Mouse (Mus musculus) lung, postnatal 0 days (tissue): ENCODE results near the gene Hyou1. TPM values are rescaled to one million over a fixed set of nuclear protein-coding genes. Genes with fewer than 3 reads are reported as not detected.
"Not testable (repeated sequence)": the region's sequence is repeated elsewhere in the genome, so short reads cannot be mapped to it uniquely, and the experiment has no call there.

Experiments
- ATAC-seq: fragments of 200-750 bp; cut with Nextera tagmentation; 2 replicates; pipeline ENCODE4 v1.8.0; 2017; ENCODE audit warnings: moderate library complexity
- DNase-seq: peaks from one replicate; pipeline ENCODE4 v3.0.0-alpha.2; 2016; ENCODE audit warnings: low spot score
- H3K27ac ChIP-seq: fragments of 300-500 bp; sonication (generic); 2 replicates; pipeline ENCODE4 v1.5.1; 2014; ENCODE audit warnings: antibody characterized with exemption, mild to moderate bottlenecking, low read length, mixed read lengths
- H3K27me3 ChIP-seq: fragments of 300-500 bp; sonication (generic); replicated peaks from 2 replicates; pipeline ENCODE4 v1.6.1; 2014; ENCODE audit warnings: low read length, mixed read lengths; ENCODE audit not compliant: insufficient read depth
- H3K36me3 ChIP-seq: fragments of 300-500 bp; sonication (generic); 2 replicates; pipeline ENCODE4 v1.6.1; 2014; ENCODE audit warnings: low read length, mixed read lengths; ENCODE audit not compliant: insufficient read depth
- H3K4me1 ChIP-seq: fragments of 300-500 bp; sonication (generic); 2 replicates; pipeline ENCODE4 v1.6.1; 2014; ENCODE audit warnings: antibody characterized with exemption, low read depth, low read length, mixed read lengths; ENCODE audit not compliant: insufficient read depth
- H3K4me2 ChIP-seq: fragments of 300-500 bp; sonication (generic); replicated peaks from 2 replicates; pipeline ENCODE4 v1.6.1; 2014; ENCODE audit warnings: low read depth, mild to moderate bottlenecking, low read length, moderate library complexity, mixed read lengths
- H3K4me3 ChIP-seq: fragments of 300-500 bp; sonication (generic); 2 replicates; pipeline ENCODE4 v1.5.1; 2014; ENCODE audit warnings: low read depth, low read length
- H3K9ac ChIP-seq: fragments of 300-500 bp; sonication (generic); replicated peaks from 2 replicates; pipeline ENCODE4 v1.6.1; 2014; ENCODE audit warnings: low read depth, mild to moderate bottlenecking
- H3K9me3 ChIP-seq: fragments of 300-500 bp; sonication (generic); 2 replicates; pipeline ENCODE4 v1.6.1; 2016; ENCODE audit warnings: low read length, mixed read lengths
- CTCF ChIP-seq: IDR thresholded peaks from 2 replicates; pipeline ENCODE4 v1.5.1; 2016; ENCODE audit warnings: antibody characterized with exemption, mild to moderate bottlenecking
- EP300 ChIP-seq: IDR thresholded peaks from 2 replicates; pipeline ENCODE4 v1.6.1; 2016; ENCODE audit warnings: antibody characterized with exemption, mild to moderate bottlenecking, control low read depth
- WGBS: fragments of 180-500 bp; shearing (Covaris S2); extraction: QIAGEN DNeasy Blood & Tissue Kit; methylation state at CpG from one replicate; pipeline ENCODE4 v1.1.7; 2014; 5-methylcytosine and 5-hydroxymethylcytosine counted together
- polyA plus RNA-seq: library from polyadenylated mRNA; unstranded; fragments of >200 nt; fragmentation: Nextera tagmentation; extraction: Ambion mirVana; gene quantifications from 2 replicates; pipeline ENCODE4 v1.2.1, GENCODE M21; 2015

Hyou1 gene
- polyA plus RNA-seq, 1 experiment from 2014 or later: 11.4 TPM

- H3K36me3 ChIP-seq: peaks cover 14% of the 10 kb centered on the region; the same call in 1 of the 2 replicates
- DNase-seq: peak; percentile 99
- H3K27me3 ChIP-seq: no peaks in the 10 kb centered on the region
- peak within 1 kb of the TSS; percentile 94 for H3K4me3 ChIP-seq
- ATAC-seq: peak; percentile 97
- TF ChIP-seq EP300: no peak
- TF ChIP-seq CTCF: peak; percentile 44
- H3K9me3 ChIP-seq: no peaks in the 10 kb centered on the region
- 2% methylated on average over 44 of the region's 44 CpGs for WGBS
- H3K27ac ChIP-seq: peak within 1 kb of the TSS; percentile 85
- H3K9ac ChIP-seq: peak within 1 kb of the TSS; percentile 93
- no peaks in the 10 kb centered on the region for H3K4me1 ChIP-seq
- H3K4me2 ChIP-seq: peak within 1 kb of the TSS; percentile 84
Observed at GRCm38 (mm10) chr9:44361190-44361917, 17.9 kb upstream of the Hyou1 start, which contains the start of gene Vps11. Gene Vps11 (minus strand): TSS chr9:44361670.

GRCm38 (mm10) chr9:44361931-44362330 is 17.4 kb upstream of the Hyou1 start:
- 40% methylated on average over 4 of the region's 4 CpGs for WGBS
- peak; percentile 37 for ATAC-seq
- Histone ChIP-seq H3K9ac (0 out of 2 replicates have a peak overlapping the region, but pooled peaks have one; percentile 93), H3K4me2 (peak overlapping the region; percentile 84), H3K36me3 (peaks cover 12% of the 10 kb centered on the region; the same call in 1 of the 2 replicates), H3K27ac (peak overlapping the region; percentile 2; the same call in 1 of the 2 replicates), H3K4me3 (peak overlapping the region; percentile 94)
- H3K9me3 ChIP-seq, H3K27me3 ChIP-seq, H3K4me1 ChIP-seq, DNase-seq: not testable (repeated sequence)

GRCm38 (mm10) chr9:44364480-44364879 is 14.8 kb upstream of the Hyou1 start:
- TF ChIP-seq EP300: no peak
- peak; percentile 51 for TF ChIP-seq CTCF
- WGBS: 59% methylated on average over 3 of the region's 3 CpGs
- H3K4me3 ChIP-seq: no peak overlapping the region
- no peak overlapping the region for H3K4me2 ChIP-seq
- ATAC-seq (no peak), DNase-seq (no peak)
- H3K27ac ChIP-seq: no peak overlapping the region
- H3K36me3 ChIP-seq: peaks cover 3% of the 10 kb centered on the region; the same call in 1 of the 2 replicates
- no peaks in the 10 kb centered on the region for H3K4me1 ChIP-seq
- H3K9me3 ChIP-seq: no peaks in the 10 kb centered on the region
- no peak overlapping the region for H3K9ac ChIP-seq
- no peaks in the 10 kb centered on the region for H3K27me3 ChIP-seq

- ATAC-seq: no peak
- no peaks in the 10 kb centered on the region for H3K4me1 ChIP-seq
- H3K9me3 ChIP-seq: no peaks in the 10 kb centered on the region
- H3K36me3 ChIP-seq: no peaks in the 10 kb centered on the region
- no peaks in the 10 kb centered on the region for H3K27me3 ChIP-seq
- TF ChIP-seq CTCF: no peak
- TF ChIP-seq EP300: no peak
- no peak overlapping the region for H3K27ac ChIP-seq
- no peak overlapping the region for H3K9ac ChIP-seq
- H3K4me2 ChIP-seq: no peak overlapping the region
- H3K4me3 ChIP-seq: no peak overlapping the region
- no peak for DNase-seq
Observed at GRCm38 (mm10) chr9:44373386-44373785, 5.9 kb upstream of the Hyou1 start.

- no peaks in the 10 kb centered on the region for H3K27me3 ChIP-seq
- TF ChIP-seq EP300 (no peak), CTCF (no peak)
- no peak overlapping the region for H3K4me2 ChIP-seq
- H3K9me3 ChIP-seq: no peaks in the 10 kb centered on the region
- DNase-seq (no peak), ATAC-seq (no peak)
- no peak overlapping the region for H3K4me3 ChIP-seq
- 77% methylated on average over 6 of the region's 6 CpGs for WGBS
- H3K27ac ChIP-seq: no peak overlapping the region
- peaks cover 4% of the 10 kb centered on the region for H3K4me1 ChIP-seq
- H3K9ac ChIP-seq: no peak overlapping the region
- H3K36me3 ChIP-seq: no peaks in the 10 kb centered on the region
Observed at GRCm38 (mm10) chr9:44376141-44376540, 3.1 kb upstream of the Hyou1 start.

- not testable (repeated sequence) for H3K9ac ChIP-seq, H3K4me1 ChIP-seq, H3K27me3 ChIP-seq, H3K27ac ChIP-seq, ATAC-seq, DNase-seq, H3K4me2 ChIP-seq, H3K36me3 ChIP-seq, H3K4me3 ChIP-seq, H3K9me3 ChIP-seq
- 84% methylated on average over 2 of the region's 2 CpGs for WGBS
Observed at GRCm38 (mm10) chr9:44377335-44377734, 2.0 kb upstream of the Hyou1 start.
